Mouse (Mus musculus) embryonic stem cell, embryonic (primary cell): Measurements from ENCODE around the gene Man2c1.

Experiments
- CTCF ChIA-PET, 4 experiments: fragments of 300-600 bp in 2 of 4; fragments of 350-600 bp in 2 of 4; sonication (Branson Sonifier 250); formaldehyde crosslinking; loops; one replicate each; lab custom pipeline; 2022; ENCODE audit warnings: inconsistent platforms in 2 of 4; lab: Charles Lee
- POLR2A ChIA-PET, 4 experiments: fragments of 300-600 bp in 2 of 4; fragments of 350-600 bp in 2 of 4; sonication (Branson Sonifier 250); formaldehyde crosslinking; loops; one replicate each; lab custom pipeline; 2022; ENCODE audit warnings: antibody characterized with exemption in 4 of 4, inconsistent platforms in 1 of 4; lab: Charles Lee

Gene Man2c1

GRCm38 (mm10) chr9:57147205-57148143 lies 17.0 kb downstream of the Man2c1 start:
- ChIA-PET CTCF (interaction anchor here (0.5 to 2.3 kb wide), 9 partner anchors 16 to 389 kb away, joined by 3 to 10 read pairs (median 5); partner anchors contain the start of gene Man2c1 (in 1 of the 4)), POLR2A (interaction anchor here (0.6 to 10.1 kb wide), 42 partner anchors 8 to 356 kb away, joined by 3 to 165 read pairs (median 4); partner anchors contain the start of genes Commd4 (in 4 of the 4), Man2c1 (in 3 of the 4), Rpp25 (in 2 of the 4) and Sin3a (in 2 of the 4))

- ChIA-PET POLR2A (interaction anchor here (0.5 to 10.1 kb wide), 46 partner anchors 9 to 1724 kb away, joined by 3 to 165 read pairs (median 4); partner anchors contain the start of genes Commd4 (in 4 of the 4), Man2c1 (in 3 of the 4), Rpp25 (in 2 of the 4) and Sin3a (in 2 of the 4)), CTCF (interaction anchor here (0.6 to 2.3 kb wide), 12 partner anchors 13 to 499 kb away, joined by 3 to 10 read pairs (median 3); partner anchors contain the start of gene Man2c1 (in 1 of the 4))
Observed at GRCm38 (mm10) chr9:57148144-57148878, 17.8 kb downstream of the Man2c1 start, which contains the start of gene Neil1. Neil1 (minus strand) TSS chr9:57148305.

- ChIA-PET POLR2A (interaction anchor here (0.6 to 10.1 kb wide), 34 partner anchors 8 to 614 kb away, joined by 3 to 165 read pairs (median 5); partner anchors contain the start of genes Commd4 (in 3 of the 4), Man2c1 (in 3 of the 4), Rpp25 (in 2 of the 4) and Sin3a (in 2 of the 4)), CTCF (interaction anchor here (0.6 to 2.3 kb wide), 7 partner anchors 12 to 351 kb away, joined by 3 to 10 read pairs (median 4); partner anchors contain the start of gene Man2c1 (in 1 of the 4))
Observed at GRCm38 (mm10) chr9:57149021-57149420, 18.5 kb downstream of the Man2c1 start.

- CTCF ChIA-PET = interaction anchor here in 2 of 4 experiments (0.6 to 1.0 kb wide), 2 partner anchors 19 to 283 kb away, joined by 3 to 5 read pairs; no protein-coding TSS in a partner anchor
- POLR2A ChIA-PET = interaction anchor here (0.5 to 10.1 kb wide), 22 partner anchors 7 to 354 kb away, joined by 3 to 165 read pairs (median 5); partner anchors contain the start of genes Commd4 (in 3 of the 4), Man2c1 (in 3 of the 4), Sin3a (in 3 of the 4) and 1700017B05Rik (in 1 of the 4)
Observed at GRCm38 (mm10) chr9:57150192-57150591, 19.7 kb downstream of the Man2c1 start.

DNA sequence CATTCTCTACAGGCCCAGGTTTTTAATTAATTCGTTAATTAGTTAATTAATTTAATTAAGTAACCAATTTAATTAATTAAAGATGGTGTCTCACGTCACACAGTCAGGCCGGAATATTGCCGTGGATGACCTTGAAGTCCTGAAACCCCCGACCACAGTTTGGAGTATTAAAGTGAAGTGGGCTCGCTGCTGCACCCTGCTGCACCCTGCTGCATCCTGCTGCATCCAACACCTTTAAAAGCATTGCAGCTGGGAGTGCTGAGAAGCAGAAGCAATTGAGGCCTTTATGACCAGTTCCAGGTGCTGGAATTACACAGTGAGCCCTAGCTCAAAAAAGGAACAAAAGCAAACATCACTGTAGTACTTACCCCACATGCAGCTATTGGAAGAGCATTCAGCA lies 21.8 kb downstream of the Man2c1 start:
- ChIA-PET POLR2A (interaction anchor here in 3 of 4 experiments (0.6 to 2.2 kb wide), 7 partner anchors 9 to 117 kb away, joined by 3 to 11 read pairs (median 5); partner anchors contain the start of gene Man2c1 (in 1 of the 3)), CTCF (interaction anchor here in 2 of 4 experiments (0.7 to 1.4 kb wide), 4 partner anchors 16 to 516 kb away, joined by 3 to 6 read pairs (median 4); no protein-coding TSS in a partner anchor)

DNA sequence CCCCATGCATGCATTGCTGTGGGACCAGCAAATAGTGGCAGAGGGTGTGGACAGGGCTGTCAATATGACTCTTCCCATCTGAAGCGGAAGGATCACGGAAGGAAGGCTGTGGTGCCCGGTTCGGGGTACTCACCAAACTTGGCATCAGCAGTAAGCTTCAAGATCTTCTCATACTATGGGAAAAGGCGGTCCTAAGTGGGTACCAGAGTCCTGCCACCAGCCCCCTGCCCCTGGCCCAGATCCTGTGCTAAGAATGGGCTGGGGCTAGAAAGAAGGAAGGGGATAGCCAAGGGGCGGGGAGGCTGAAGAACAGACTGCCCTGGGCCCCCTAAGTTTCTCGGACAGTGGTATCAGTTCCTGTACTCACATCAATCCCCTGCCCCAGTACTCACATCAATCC lies 25.9 kb downstream of the Man2c1 start:
- CTCF ChIA-PET = interaction anchor here in 2 of 4 experiments (1.2 to 1.3 kb wide), 2 partner anchors 25 to 26 kb away, joined by 3 to 4 read pairs; partner anchors contain the start of gene Man2c1 (in 1 of the 2)

DNA sequence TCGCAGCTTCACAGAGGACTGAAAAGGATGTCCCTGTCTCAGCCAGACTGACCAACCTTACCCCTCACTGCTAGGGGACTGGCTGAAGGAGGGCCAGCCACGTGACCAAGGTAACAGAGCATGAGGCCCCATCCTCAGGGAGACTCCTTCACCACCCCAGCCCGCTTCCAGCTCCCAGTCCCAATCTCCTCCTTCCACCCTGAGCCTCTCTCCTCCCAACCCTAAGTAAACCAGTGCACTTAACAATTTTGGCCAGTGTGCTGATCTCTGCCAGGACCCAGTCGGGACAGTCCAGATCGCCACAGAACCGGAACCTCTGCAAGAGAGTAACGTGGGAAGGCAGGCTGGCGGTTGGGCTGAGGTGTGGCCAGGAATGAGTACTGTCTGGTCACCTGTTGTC lies 26.3 kb downstream of the Man2c1 start:
- CTCF ChIA-PET = interaction anchor here in 2 of 4 experiments (0.9 to 1.3 kb wide), 2 partner anchors 26 to 229 kb away, joined by 3 read pairs; partner anchors contain the start of gene Snx33 (in 1 of the 2)
- POLR2A ChIA-PET = interaction anchor here in 2 of 4 experiments (0.6 to 8.8 kb wide), 14 partner anchors 8 to 353 kb away, joined by 3 to 67 read pairs (median 7); partner anchors contain the start of genes Man2c1 (in 2 of the 2), Neil1 (in 2 of the 2) and Imp3 (in 1 of the 2)

More for the DNA sequence above, 25.9 kb downstream of the Man2c1 start:
- POLR2A ChIA-PET = interaction anchor here in 3 of 4 experiments (0.6 to 8.8 kb wide), 15 partner anchors 7 to 354 kb away, joined by 3 to 67 read pairs (median 5); partner anchors contain the start of genes Man2c1 (in 2 of the 3), Neil1 (in 2 of the 3), 1700017B05Rik (in 1 of the 3) and Rpp25 (in 1 of the 3)

DNA sequence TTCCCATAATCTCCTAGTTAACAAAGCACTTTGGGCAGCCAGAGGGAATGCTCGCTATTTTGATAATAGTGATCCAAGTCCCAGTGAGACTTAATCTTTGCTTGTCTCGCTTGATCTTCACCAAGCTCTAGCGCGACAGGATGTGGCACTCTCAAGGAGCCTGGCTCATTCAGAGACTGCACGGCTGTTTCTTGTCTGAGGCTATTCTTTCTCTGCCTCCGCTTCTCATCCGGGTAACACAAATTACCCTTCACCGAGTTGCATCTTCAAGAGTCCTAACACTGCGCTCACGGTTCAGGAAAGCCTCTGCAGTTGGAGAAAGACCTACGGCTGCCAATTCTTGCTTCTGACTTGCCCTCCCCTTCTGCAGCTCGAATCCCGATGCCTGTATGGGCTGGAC lies 27.0 kb downstream of the Man2c1 start:
- POLR2A ChIA-PET = interaction anchor here (0.6 to 8.8 kb wide), 28 partner anchors 8 to 1067 kb away, joined by 3 to 67 read pairs (median 4); partner anchors contain the start of genes Neil1 (in 4 of the 4), Man2c1 (in 2 of the 4), Snupn (in 2 of the 4) and 1700017B05Rik (in 1 of the 4)
- CTCF ChIA-PET = interaction anchor here in 3 of 4 experiments (0.6 to 1.5 kb wide), 7 partner anchors 26 to 266 kb away, joined by 3 to 4 read pairs (median 3); partner anchors contain the start of gene Snx33 (in 1 of the 3)

DNA sequence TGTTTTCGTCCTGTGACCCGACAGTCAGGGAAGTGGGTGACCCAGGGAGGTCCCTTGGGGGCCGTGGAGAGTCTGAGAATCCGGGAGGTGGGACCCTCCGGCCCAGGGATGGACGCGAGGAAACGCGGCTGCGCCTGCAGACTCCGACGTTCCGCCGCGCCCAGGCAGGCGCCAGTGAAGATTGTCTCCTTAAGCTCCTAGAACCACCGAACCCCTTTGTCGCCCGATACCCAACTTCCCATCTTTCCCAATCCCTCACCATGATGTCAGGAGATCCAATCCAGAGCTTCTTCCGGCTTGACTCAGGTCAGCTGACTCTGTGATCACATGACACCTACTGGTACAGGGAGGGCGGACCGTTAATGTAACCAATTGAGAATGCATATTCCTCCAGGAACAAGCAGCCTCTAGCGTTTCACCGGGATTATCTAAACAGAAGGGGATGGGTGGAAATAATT lies 27.6 kb downstream of the Man2c1 start, which contains the start of gene Commd4:
TSS of gene Commd4 (minus strand) at position 319 of the 458 bp plus-strand sequence.
- POLR2A ChIA-PET = interaction anchor here (0.5 to 8.8 kb wide), 30 partner anchors 9 to 1066 kb away, joined by 3 to 67 read pairs (median 4); partner anchors contain the start of genes Neil1 (in 4 of the 4), Man2c1 (in 3 of the 4), Snupn (in 2 of the 4) and 1700017B05Rik (in 1 of the 4)
- CTCF ChIA-PET = interaction anchor here (0.5 to 1.5 kb wide), 7 partner anchors 13 to 267 kb away, joined by 3 to 5 read pairs (median 3); no protein-coding TSS in a partner anchor

DNA sequence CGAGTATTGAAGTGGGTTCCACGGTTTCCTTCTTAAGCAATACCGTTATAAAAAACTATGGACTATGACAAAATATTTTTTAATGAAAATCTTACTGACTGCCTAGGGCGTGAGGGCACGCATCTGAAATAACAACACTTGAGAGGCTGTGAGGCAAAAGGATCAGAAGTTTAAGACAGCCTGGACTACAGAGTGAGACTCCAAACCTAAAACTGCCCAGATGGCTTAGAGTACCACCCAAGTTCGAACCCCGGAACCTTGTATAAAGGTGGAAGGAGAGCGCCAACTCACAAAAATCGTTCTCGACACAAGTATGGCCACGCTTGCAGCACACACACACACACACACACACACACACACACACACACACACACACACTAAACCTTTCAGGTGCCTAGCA lies 28.0 kb downstream of the Man2c1 start:
- CTCF ChIA-PET = interaction anchor here (0.5 to 1.5 kb wide), 5 partner anchors 13 to 267 kb away, joined by 3 to 5 read pairs (median 3); no protein-coding TSS in a partner anchor

DNA sequence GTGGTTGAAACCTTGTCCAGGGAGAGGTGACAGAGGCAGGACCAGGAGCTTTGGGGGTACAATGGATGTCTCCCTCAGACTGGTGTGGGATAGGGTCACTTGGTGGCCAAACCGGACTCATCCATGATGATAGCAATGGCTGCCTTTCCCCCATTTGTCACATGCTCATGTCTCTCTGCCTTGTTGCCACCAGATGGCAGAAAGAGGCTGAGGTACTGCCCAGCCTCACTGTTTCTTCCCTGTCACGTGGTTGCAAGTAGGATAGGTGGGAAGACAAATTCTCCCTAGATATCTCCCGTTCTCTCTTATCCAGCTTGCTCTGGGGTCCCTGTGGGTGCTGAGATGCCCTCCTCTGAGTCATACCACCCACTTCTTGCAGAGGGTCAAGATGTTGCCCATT lies 32.0 kb downstream of the Man2c1 start:
- ChIA-PET CTCF (interaction anchor here (0.6 to 1.8 kb wide), 10 partner anchors 14 to 379 kb away, joined by 3 to 7 read pairs (median 4); partner anchors contain the start of gene Snx33 (in 1 of the 4)), POLR2A (interaction anchor here in 3 of 4 experiments (0.6 to 8.8 kb wide), 16 partner anchors 10 to 276 kb away, joined by 3 to 67 read pairs (median 4); partner anchors contain the start of genes Neil1 (in 2 of the 3), Imp3 (in 1 of the 3), Man2c1 (in 1 of the 3) and Snupn (in 1 of the 3))

More for the DNA sequence above, 28.0 kb downstream of the Man2c1 start:
- POLR2A ChIA-PET = interaction anchor here (0.5 to 8.8 kb wide), 26 partner anchors 9 to 383 kb away, joined by 3 to 67 read pairs (median 4); partner anchors contain the start of genes Neil1 (in 4 of the 4), Man2c1 (in 3 of the 4), Snupn (in 2 of the 4) and 1700017B05Rik (in 1 of the 4)

GRCm38 (mm10) chr9:57163137-57163536 lies 32.6 kb downstream of the Man2c1 start:
- ChIA-PET POLR2A (interaction anchor here (0.7 to 8.8 kb wide), 23 partner anchors 7 to 601 kb away, joined by 3 to 67 read pairs (median 4); partner anchors contain the start of genes Neil1 (in 2 of the 4), Man2c1 (in 1 of the 4), Rpp25 (in 1 of the 4) and Snupn (in 1 of the 4)), CTCF (interaction anchor here (0.6 to 1.8 kb wide), 8 partner anchors 43 to 360 kb away, joined by 3 to 16 read pairs (median 4); no protein-coding TSS in a partner anchor)

GRCm38 (mm10) chr9:57166173-57166572 lies 35.7 kb downstream of the Man2c1 start:
- ChIA-PET POLR2A (interaction anchor here in 3 of 4 experiments (0.9 to 1.4 kb wide), 4 partner anchors 17 to 78 kb away, joined by 3 to 5 read pairs (median 4); partner anchors contain the start of gene Man2c1 (in 1 of the 3)), CTCF (no interaction called here)

- CTCF ChIA-PET = interaction anchor here in 1 of 4 experiments (0.6 kb wide), 1 partner anchor 107 kb away, joined by 5 read pairs; no protein-coding TSS in a partner anchor
- POLR2A ChIA-PET = no interaction called here
Observed at GRCm38 (mm10) chr9:57168411-57168810, 37.9 kb downstream of the Man2c1 start.
